Mouse (Mus musculus) C3H10T1/2 (cell line): Measurements from ENCODE around the gene 6430628N08Rik. TPM values are rescaled to one million over a fixed set of nuclear protein-coding genes. Genes with fewer than 3 reads are reported as not detected.

Experiments used
- polyA plus RNA-seq, 2 experiments: library from polyadenylated mRNA; unstranded; fragments of >200 nt; fragmentation: generic; extraction: Trizol; gene quantifications; one replicate each; pipeline ENCODE4 v1.2.1; 2012; ENCODE audit warnings: missing spikeins in 2 of 2

6430628N08Rik gene
- polyA plus RNA-seq, result not detected

DNA sequence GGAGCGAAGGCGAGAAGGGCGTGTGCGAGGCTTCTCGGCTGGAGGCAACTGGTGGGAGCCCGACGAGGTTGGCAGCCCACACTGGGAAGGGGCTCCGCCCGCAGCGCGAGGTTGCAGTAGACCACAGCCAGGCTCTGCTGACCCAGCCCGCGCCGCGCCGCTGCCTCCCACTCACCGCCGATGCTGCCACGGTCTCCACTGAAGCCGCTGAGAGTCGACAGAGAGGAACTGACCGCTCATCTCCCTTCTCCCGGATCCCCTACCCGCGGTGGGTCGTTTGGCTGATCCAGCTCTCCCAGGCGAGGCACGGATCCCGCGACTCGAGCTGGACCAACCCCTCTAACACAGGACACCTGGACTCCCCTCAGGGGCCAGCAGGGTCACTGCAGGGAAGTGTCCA, at the start of gene 6430628N08Rik:
Gene 6430628N08Rik (plus strand): TSS at position 113 of the 400 bp plus-strand sequence.

DNA sequence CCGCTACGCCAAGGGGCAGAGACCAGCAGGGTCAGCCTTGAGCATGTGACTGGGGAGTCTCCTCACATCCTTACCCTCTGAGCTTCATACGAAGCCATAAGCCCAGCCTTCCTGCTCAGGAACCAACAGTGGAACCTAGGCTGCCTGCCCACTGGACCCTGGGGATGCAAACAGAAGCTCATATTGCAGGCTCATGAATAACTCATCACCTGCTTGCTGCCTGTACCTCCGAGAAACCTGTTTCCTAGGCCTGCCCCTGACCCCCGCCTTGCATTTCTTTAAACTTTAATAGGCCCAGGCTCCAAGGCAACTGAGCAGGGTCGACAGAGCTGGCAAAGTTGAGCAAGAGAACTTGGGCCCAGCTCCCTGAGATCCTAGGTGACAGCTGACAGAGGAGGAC, 6.4 kb upstream of the 6430628N08Rik start, which contains the start of gene Kncn:
Gene Kncn (plus strand): TSS at position 379 of the 400 bp plus-strand sequence.

DNA sequence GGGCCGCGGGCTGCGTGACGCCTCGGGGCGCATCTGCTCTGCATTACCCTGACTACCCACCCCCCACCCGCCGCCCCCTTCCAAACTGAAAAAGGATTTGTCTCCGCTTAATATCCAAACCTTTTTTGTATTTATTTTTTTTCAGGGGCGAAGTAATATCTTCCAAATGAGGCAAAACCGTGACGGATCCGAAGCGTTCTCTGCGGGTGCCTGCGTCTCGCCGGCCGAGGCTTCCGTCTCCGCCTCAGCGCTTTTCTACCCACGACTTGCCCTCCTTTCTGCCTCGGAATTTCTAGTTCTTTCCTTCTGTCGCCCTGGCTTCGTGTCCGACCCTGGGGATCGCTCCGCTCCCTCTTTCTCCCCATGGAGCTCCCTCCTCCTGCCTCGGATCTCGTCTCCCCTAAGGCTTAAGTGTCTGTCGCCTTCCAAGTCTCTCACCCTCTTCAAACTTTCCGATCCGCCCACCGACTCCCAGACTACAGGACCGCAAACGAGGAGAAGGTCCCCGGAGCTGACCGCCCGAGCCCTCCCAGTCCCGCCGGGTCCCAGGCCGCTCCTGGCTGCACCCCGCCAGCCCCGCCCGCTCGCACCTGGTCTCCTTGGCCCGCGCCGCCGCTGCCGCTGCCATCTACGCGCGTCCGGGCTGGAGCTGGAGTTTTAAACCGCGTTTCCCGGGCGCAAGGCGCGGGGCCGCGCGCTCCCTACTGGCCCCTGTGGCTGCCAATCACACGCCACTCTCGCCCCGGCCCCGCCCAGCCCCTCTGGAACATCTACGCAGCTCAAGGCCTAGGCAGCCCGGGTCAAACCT, 49.0 kb downstream of the 6430628N08Rik start, which contains the start of gene Dmbx1:
Gene Dmbx1 (minus strand): TSS at position 632 of the 808 bp plus-strand sequence.

Other genes starting within 250 kb of the 6430628N08Rik start
- gene Cyp4b1, start 242.9 kb upstream of the 6430628N08Rik start, polyA plus RNA-seq, result not detected
- 1 to 10 TPM in 1 of 2 experiments, under 1 TPM in 1; 0.89 to 9.9 TPM for gene Efcab14, start 152.9 kb upstream of the 6430628N08Rik start, polyA plus RNA-seq
- under 1 TPM in 1 of 2 experiments, not detected in 1; 0.15 TPM for gene Tex38, start 109.6 kb upstream of the 6430628N08Rik start, polyA plus RNA-seq
- 1 to 10 TPM; 1.7 to 7.3 TPM for gene Atpaf1, start 105.9 kb upstream of the 6430628N08Rik start, polyA plus RNA-seq
- gene Mob3c, start 62.6 kb upstream of the 6430628N08Rik start, polyA plus RNA-seq, result 1 to 10 TPM in 1 of 2 experiments, under 1 TPM in 1; 0.48 to 5.0 TPM
- gene Mknk1, start 51.5 kb upstream of the 6430628N08Rik start, polyA plus RNA-seq, result 10 to 100 TPM in 1 of 2 experiments, 1 to 10 TPM in 1; 3.0 to 14.4 TPM
- not detected for gene Kncn, start 6.3 kb upstream of the 6430628N08Rik start, polyA plus RNA-seq
- not detected for gene Dmbx1, start 49.3 kb downstream of the 6430628N08Rik start, polyA plus RNA-seq
- gene Faah, start 127.3 kb downstream of the 6430628N08Rik start, polyA plus RNA-seq, result 1 to 10 TPM in 1 of 2 experiments, under 1 TPM in 1; 0.33 to 1.7 TPM
- gene Nsun4, start 163.2 kb downstream of the 6430628N08Rik start, polyA plus RNA-seq, result 1 to 10 TPM; 5.8 to 8.9 TPM
- gene Uqcrh, start 184.4 kb downstream of the 6430628N08Rik start, polyA plus RNA-seq, result 100 to 1,000 TPM; 350 to 737 TPM
- gene Lrrc41, start 184.6 kb downstream of the 6430628N08Rik start, polyA plus RNA-seq, result 10 to 100 TPM; 30.5 to 43.4 TPM
- gene Rad54l, start 233.0 kb downstream of the 6430628N08Rik start, polyA plus RNA-seq, result 1 to 10 TPM; 4.2 to 5.8 TPM
- 10 to 100 TPM; 31.4 to 43.1 TPM for gene Pomgnt1, start 233.2 kb downstream of the 6430628N08Rik start, polyA plus RNA-seq